In the genomic region with DNA sequence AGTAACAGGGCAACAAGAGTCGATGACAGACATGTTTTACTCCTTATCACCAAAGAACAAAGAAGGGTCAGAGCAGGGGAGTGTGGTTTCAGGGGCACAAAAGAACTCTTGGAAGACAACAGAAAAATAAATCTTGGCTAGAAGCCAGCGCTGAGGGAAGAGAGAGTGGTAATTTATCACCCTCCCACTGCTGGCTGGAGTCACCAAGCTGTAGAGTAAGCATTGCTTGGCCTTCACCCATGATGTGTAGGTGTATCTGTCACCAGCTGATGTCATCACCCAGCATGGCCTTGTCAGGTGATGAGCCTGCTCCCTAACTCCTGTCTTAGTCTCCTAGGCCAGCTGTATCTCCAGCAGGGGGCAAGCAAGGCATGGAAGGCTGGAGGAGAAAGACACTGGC, we compare ENCODE assay signal across 29 mouse cellular contexts. TPM values are rescaled to one million over a fixed set of nuclear protein-coding genes. Genes with fewer than 3 reads are reported as not detected.
DNase-seq lines count a peak whose midpoint lies in the region; ATAC-seq and TF ChIP-seq lines count a peak whose summit lies in the region.
"Had no signal": no experiment of that assay in that cellular context is flagged by ENCODE, and none has a peak within 500 bp of the region (broad histone marks: within the 10 kb centered on the region; RNA-seq: fewer than 3 reads in every experiment).

No protein-coding gene starts in this region.

- no peaks in the 10 kb centered on the region for H3K4me1 ChIP-seq in hindbrain, embryonic 12.5 days
- H3K4me1 ChIP-seq: forebrain, embryonic 13.5 days; heart, embryonic 15.5 days; limb, embryonic 12.5 days; liver, embryonic 13.5 days; midbrain, embryonic 13.5 days; neural tube, embryonic 13.5 days had no signal

- 34% methylated on average over 2 of the region's 2 CpGs for WGBS in hindbrain, embryonic 12.5 days

- no peak for ATAC-seq in hindbrain, embryonic 12.5 days (ENCODE audit: low FRiP score)
- ATAC-seq: CD4-positive, CD25-positive, alpha-beta regulatory T cell, adult 4 months; forebrain, embryonic 13.5 days; hindbrain, postnatal 0 days; midbrain, embryonic 13.5 days had no signal

- H3K4me3 ChIP-seq in layer of hippocampus, adult 2 months, result no peak overlapping the region
- no peak overlapping the region for H3K4me3 ChIP-seq in hindbrain, embryonic 12.5 days
- H3K4me3 ChIP-seq: forebrain, embryonic 13.5 days; heart, embryonic 15.5 days; limb, embryonic 12.5 days; liver, embryonic 13.5 days; midbrain, embryonic 13.5 days; neural tube, embryonic 13.5 days had no signal

- no peaks in the 10 kb centered on the region for H3K36me3 ChIP-seq in hindbrain, embryonic 12.5 days
- H3K36me3 ChIP-seq: G1E; heart, embryonic 15.5 days; limb, embryonic 12.5 days; liver, embryonic 13.5 days; midbrain, embryonic 13.5 days; neural tube, embryonic 13.5 days had no signal

- H3K27me3 ChIP-seq in hindbrain, embryonic 12.5 days, result no peaks in the 10 kb centered on the region
- H3K27me3 ChIP-seq: forebrain, embryonic 13.5 days; limb, embryonic 12.5 days; liver, embryonic 13.5 days; midbrain, embryonic 13.5 days; neural tube, embryonic 13.5 days had no signal

- peak; percentile 19 to 66 for DNase-seq in adrenal gland, adult (ENCODE audit: inconsistent age in 2 of 2, low spot score in 1 of 2)
- no peak for DNase-seq in adrenal gland, postnatal 4 days (ENCODE audit: low spot score in 2 of 2)
- DNase-seq in layer of hippocampus, adult 2 months (ENCODE audit: low spot score in 2 of 2), result no peak
- no peak for DNase-seq in layer of hippocampus, postnatal 14 days (ENCODE audit: low spot score in 2 of 2)
- peak; percentile 54 for DNase-seq in testis, postnatal 14 days (ENCODE audit: low spot score)
- DNase-seq in testis, postnatal 10 days (ENCODE audit: low spot score), result no peak
- DNase-seq in cerebellum, adult 11-12 months, result no peak
- DNase-seq: cerebellum, adult 2 months; gastrocnemius, postnatal 10 days; heart, postnatal 4 days; kidney, adult 18-20 months; kidney, postnatal 14 days; liver, embryonic 13.5 days; right cerebral cortex, postnatal 25 days had no signal

- peak; percentile 30 for TF ChIP-seq CTCF in layer of hippocampus, adult 2 months (conservative IDR thresholded peaks at IDR 0.05)

- no peak overlapping the region for H3K4me2 ChIP-seq in hindbrain, embryonic 12.5 days (replicated peaks)
- H3K4me2 ChIP-seq: forebrain, embryonic 13.5 days; heart, embryonic 15.5 days; limb, embryonic 12.5 days; liver, embryonic 13.5 days; midbrain, embryonic 13.5 days; neural tube, embryonic 13.5 days had no signal

- H3K9me3 ChIP-seq in hindbrain, embryonic 12.5 days (replicated peaks), result no peaks in the 10 kb centered on the region
- H3K9me3 ChIP-seq: forebrain, embryonic 13.5 days; heart, embryonic 15.5 days; limb, embryonic 12.5 days; liver, embryonic 13.5 days; midbrain, embryonic 13.5 days; neural tube, embryonic 13.5 days had no signal

- H3K27ac ChIP-seq in layer of hippocampus, adult 2 months, result no peak overlapping the region
- H3K27ac ChIP-seq in hindbrain, embryonic 12.5 days, result no peak overlapping the region
- H3K27ac ChIP-seq: forebrain, embryonic 13.5 days; heart, embryonic 15.5 days; hindbrain, postnatal 0 days; limb, embryonic 12.5 days; liver, embryonic 13.5 days; midbrain, embryonic 13.5 days; neural tube, embryonic 13.5 days had no signal

- no peak overlapping the region for H3K9ac ChIP-seq in hindbrain, embryonic 12.5 days
- H3K9ac ChIP-seq: forebrain, embryonic 13.5 days; heart, embryonic 15.5 days; limb, embryonic 12.5 days; liver, embryonic 13.5 days; midbrain, embryonic 13.5 days; neural tube, embryonic 13.5 days had no signal

RNA-seq across cellular contexts. Expression of gene Krt75, which starts 10.8 kb away (rescaled TPM):
- not detected for total RNA-seq in adrenal gland, postnatal 4 days (2021)
- total RNA-seq in layer of hippocampus, adult 2 months (2021), result not detected
- under 1 TPM in 1 of 2 experiments, not detected in 1; 0.14 TPM for total RNA-seq in layer of hippocampus, postnatal 14 days (2021)
- polyA plus RNA-seq in hindbrain, embryonic 12.5 days (2016; fragmentation: Nextera tagmentation; extraction: Ambion mirVana), result 0.08 and 0.18 TPM in 2 replicates
- total RNA-seq: gastrocnemius, postnatal 10 days; heart, adult 8-10 months; heart, postnatal 4 days; left cerebral cortex, postnatal 10 days had no signal
- polyA plus RNA-seq: CD4-positive, CD25-positive, alpha-beta regulatory T cell, adult 4 months; cerebellum, adult 2 months; forebrain, embryonic 13.5 days; G1E; liver, embryonic 13.5 days; spleen, adult 2 months had no signal

RNA-seq across cellular contexts. Expression of gene Krt90, which starts 21.7 kb away (rescaled TPM):
- under 1 TPM; 0.31 to 0.34 TPM for total RNA-seq in adrenal gland, postnatal 4 days (2021)
- total RNA-seq in layer of hippocampus, adult 2 months (2021), result not detected
- total RNA-seq in layer of hippocampus, postnatal 14 days (2021), result under 1 TPM; 0.14 to 0.16 TPM
- 0.14 and 0.30 TPM in 2 replicates for polyA plus RNA-seq in hindbrain, embryonic 12.5 days (2016; fragmentation: Nextera tagmentation; extraction: Ambion mirVana)
- total RNA-seq: G1E; gastrocnemius, postnatal 10 days; heart, adult 8-10 months; hindbrain, postnatal 0 days; left cerebral cortex, postnatal 10 days had no signal
- polyA plus RNA-seq: CD4-positive, CD25-positive, alpha-beta regulatory T cell, adult 4 months; forebrain, embryonic 13.5 days; G1E; heart, embryonic 15.5 days; liver, embryonic 13.5 days; lung, embryonic 16.5 days; midbrain, embryonic 13.5 days; spleen, adult 2 months had no signal

RNA-seq across cellular contexts. Expression of gene Krt82, which starts 34.0 kb away (rescaled TPM):
- not detected for total RNA-seq in adrenal gland, postnatal 4 days (2021)
- not detected for total RNA-seq in layer of hippocampus, adult 2 months (2021)
- not detected for total RNA-seq in layer of hippocampus, postnatal 14 days (2021)
- not detected in 2 replicates for polyA plus RNA-seq in hindbrain, embryonic 12.5 days (2016; fragmentation: Nextera tagmentation; extraction: Ambion mirVana)
- total RNA-seq: G1E; gastrocnemius, postnatal 10 days; heart, adult 8-10 months; heart, postnatal 4 days; hindbrain, postnatal 0 days; left cerebral cortex, postnatal 10 days had no signal
- polyA plus RNA-seq: CD4-positive, CD25-positive, alpha-beta regulatory T cell, adult 4 months; cerebellum, adult 2 months; forebrain, embryonic 13.5 days; G1E; heart, embryonic 15.5 days; hindbrain, postnatal 0 days; limb, embryonic 12.5 days; liver, embryonic 13.5 days; lung, embryonic 16.5 days; midbrain, embryonic 13.5 days; neural tube, embryonic 13.5 days; spleen, adult 2 months; stomach, embryonic 14.5 days had no signal

RNA-seq across cellular contexts. Expression of gene Gm5414, which starts 43.5 kb away (rescaled TPM):
- total RNA-seq in adrenal gland, postnatal 4 days (2021), result not detected
- total RNA-seq in layer of hippocampus, adult 2 months (2021), result not detected
- not detected for total RNA-seq in layer of hippocampus, postnatal 14 days (2021)
- not detected in 2 replicates for polyA plus RNA-seq in hindbrain, embryonic 12.5 days (2016; fragmentation: Nextera tagmentation; extraction: Ambion mirVana)
- total RNA-seq: G1E; gastrocnemius, postnatal 10 days; heart, adult 8-10 months; heart, postnatal 4 days; hindbrain, postnatal 0 days; left cerebral cortex, postnatal 10 days had no signal
- polyA plus RNA-seq: CD4-positive, CD25-positive, alpha-beta regulatory T cell, adult 4 months; cerebellum, adult 2 months; forebrain, embryonic 13.5 days; G1E; heart, embryonic 15.5 days; hindbrain, postnatal 0 days; limb, embryonic 12.5 days; liver, embryonic 13.5 days; lung, embryonic 16.5 days; midbrain, embryonic 13.5 days; neural tube, embryonic 13.5 days; spleen, adult 2 months; stomach, embryonic 14.5 days; thymus, postnatal 0 days had no signal

RNA-seq across cellular contexts. Expression of gene Krt84, which starts 51.8 kb away (rescaled TPM):
- not detected for total RNA-seq in adrenal gland, postnatal 4 days (2021)
- not detected for total RNA-seq in layer of hippocampus, adult 2 months (2021)
- not detected for total RNA-seq in layer of hippocampus, postnatal 14 days (2021)
- not detected in 2 replicates for polyA plus RNA-seq in hindbrain, embryonic 12.5 days (2016; fragmentation: Nextera tagmentation; extraction: Ambion mirVana)
- total RNA-seq: gastrocnemius, postnatal 10 days; heart, adult 8-10 months; heart, postnatal 4 days; hindbrain, postnatal 0 days; left cerebral cortex, postnatal 10 days had no signal
- polyA plus RNA-seq: CD4-positive, CD25-positive, alpha-beta regulatory T cell, adult 4 months; cerebellum, adult 2 months; forebrain, embryonic 13.5 days; G1E; heart, embryonic 15.5 days; hindbrain, postnatal 0 days; limb, embryonic 12.5 days; liver, embryonic 13.5 days; lung, embryonic 16.5 days; midbrain, embryonic 13.5 days; neural tube, embryonic 13.5 days; spleen, adult 2 months; stomach, embryonic 14.5 days had no signal

Comparison
In these comparisons a context has a peak if more than half of its experiments do, and no peak if none do; other contexts are left out.
1. DNase-seq: peak in adrenal gland, adult (2 of 2) and testis, postnatal 14 days (single experiment); none in adrenal gland, postnatal 4 days (0 of 2), layer of hippocampus, adult 2 months (0 of 2), layer of hippocampus, postnatal 14 days (0 of 2), testis, postnatal 10 days (single experiment) and cerebellum, adult 11-12 months (single experiment).